Mouse (Mus musculus) brain, embryonic 18.5 days (tissue): ENCODE data around the gene Psg16.
"Not testable (repeated sequence)": the region's sequence is repeated elsewhere in the genome, so short reads cannot be mapped to it uniquely, and the experiment has no call there.

ENCODE experiments used
- DNase-seq: peaks from one replicate; pipeline ENCODE4 v3.0.0-alpha.2; 2012; ENCODE audit warnings: low read depth, low spot score

The Psg16 gene

DNA sequence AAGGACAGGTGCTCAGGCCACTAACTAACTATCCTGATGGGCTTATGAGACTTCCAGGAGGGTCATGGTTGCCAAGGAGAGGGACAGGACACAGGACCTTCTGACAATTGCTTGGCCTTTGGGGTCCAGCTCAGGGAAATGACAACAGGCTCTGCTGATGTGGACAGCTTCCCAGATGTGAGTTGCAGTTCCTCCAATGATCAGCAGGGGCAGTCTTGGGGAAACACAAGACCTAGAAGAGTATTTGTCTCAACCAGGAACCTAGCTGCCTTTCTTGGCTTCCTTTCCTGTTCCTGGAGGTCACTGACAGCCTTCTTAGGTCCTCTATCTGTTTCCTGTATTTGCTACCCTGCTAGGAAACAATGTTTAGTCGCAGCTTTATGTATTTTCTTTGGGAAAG, 17.4 kb downstream of the Psg16 start:
- no peak for DNase-seq

DNA sequence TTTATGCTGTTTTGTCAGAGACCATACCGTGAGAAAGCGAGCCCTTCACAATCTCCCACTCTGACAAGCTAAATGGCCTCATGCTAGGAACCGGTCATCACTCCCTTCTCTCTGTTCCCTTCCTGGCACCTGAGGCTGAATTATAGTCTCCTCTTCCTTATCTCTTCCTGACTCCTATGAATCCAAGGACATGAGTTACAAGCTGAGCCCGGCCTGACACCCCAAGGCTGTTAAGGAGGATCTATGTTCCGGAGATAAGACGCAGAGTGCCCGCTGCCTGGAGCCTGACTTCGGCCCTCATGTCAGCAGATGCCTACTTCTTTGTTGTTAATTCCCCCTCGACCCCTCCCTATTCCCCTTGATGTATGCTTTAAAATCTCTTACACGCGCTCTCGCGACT, 27.8 kb downstream of the Psg16 start:
- not testable (repeated sequence) for DNase-seq

DNA sequence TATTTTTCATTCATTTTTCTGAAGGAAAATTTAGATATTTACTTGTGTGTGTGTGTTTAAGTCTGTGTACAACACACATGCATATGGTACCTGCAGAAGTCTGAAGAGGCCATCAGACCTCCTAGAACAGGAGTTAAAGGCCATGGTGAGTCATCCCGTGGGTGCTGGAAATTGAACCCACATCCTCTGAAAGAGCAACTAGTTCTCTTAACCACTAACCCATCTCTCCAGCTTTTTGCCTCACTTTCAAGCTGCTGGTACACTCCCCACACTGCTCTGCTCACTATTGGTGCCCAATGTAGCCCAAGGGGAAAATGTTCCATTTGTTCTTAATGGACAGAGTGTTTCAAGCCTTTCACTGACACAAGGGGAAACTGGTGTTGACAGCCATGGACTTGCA, 61.5 kb downstream of the Psg16 start:
- no peak for DNase-seq

DNA sequence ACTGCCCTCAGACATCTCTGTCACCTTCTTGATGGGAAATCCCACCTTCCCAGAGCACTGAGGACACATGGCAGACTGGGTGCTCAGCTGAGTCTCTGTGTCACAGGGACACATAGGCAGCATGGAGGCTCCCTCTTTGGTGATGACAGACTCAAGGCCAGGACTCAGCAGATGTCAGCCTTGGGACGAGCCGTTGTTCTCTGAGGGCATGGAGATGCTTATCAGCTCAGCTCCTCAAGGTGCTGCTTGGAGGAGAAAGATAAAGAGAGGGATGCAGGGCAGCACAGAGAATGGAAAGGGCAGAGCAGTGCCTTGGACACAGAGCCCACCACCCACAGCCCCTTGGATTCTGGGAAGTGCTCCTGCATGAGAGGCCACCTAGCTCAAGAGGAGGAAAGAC, 76.1 kb downstream of the Psg16 start, which contains the start of gene Ceacam3:
Gene Ceacam3 (plus strand): TSS at position 352 of the 400 bp plus-strand sequence.
- DNase-seq = no peak

DNA sequence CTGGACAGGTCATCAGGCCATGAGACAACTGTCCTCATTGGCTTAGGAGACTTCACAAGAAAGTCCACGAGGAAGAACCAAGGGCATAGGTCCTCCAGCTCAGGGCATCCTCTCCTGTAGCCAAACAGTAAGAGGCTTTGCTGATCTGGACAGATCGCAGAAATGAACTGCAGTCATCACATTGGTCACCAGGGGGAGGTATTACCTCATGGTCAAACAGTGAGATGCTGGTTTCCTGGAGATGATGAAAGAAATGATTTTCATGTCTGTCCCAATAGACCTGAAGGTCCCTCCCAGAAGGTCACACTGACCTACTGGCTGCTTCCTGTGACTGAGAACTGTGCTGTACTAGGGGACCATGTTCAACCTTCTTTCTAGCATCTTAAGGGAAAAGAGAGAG, 81.8 kb downstream of the Psg16 start:
- DNase-seq = no peak

DNA sequence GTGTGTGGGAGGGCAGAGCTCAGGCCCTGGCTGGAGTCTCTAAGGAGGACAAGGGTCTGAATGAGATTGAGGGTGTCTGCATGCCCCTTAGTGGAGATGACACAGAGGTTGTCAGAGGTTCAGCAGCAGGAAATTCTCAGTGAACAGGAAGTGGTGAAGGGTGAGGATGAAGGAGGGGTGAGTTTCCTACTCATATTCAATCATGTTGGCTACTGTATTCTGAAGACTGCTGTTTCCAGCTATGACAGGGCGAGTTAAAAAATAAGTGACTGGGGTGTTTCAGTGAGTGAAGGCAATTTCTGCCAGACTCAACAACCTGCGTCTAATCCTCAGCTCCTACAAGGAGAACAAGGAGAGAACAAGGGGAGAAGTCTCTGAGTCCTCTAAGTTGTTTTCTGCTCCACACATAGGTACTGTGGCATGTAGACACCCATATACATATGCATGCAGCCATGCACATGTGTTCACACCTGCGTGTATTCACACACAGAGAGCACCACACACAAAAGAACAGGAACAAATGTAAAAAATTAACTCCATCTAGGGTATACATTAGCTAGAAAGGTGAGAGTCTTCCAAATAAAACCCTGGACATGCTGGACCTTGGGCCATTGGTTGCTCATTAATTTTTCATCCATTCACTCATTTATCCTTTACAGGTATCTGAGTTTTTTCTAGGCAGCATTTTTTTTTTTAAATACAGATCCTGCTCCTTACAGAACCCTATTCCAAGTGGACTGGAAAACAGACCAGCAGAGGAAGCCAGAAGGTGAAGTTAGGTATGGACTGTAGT, 83.2 kb downstream of the Psg16 start:
- DNase-seq = no peak

DNA sequence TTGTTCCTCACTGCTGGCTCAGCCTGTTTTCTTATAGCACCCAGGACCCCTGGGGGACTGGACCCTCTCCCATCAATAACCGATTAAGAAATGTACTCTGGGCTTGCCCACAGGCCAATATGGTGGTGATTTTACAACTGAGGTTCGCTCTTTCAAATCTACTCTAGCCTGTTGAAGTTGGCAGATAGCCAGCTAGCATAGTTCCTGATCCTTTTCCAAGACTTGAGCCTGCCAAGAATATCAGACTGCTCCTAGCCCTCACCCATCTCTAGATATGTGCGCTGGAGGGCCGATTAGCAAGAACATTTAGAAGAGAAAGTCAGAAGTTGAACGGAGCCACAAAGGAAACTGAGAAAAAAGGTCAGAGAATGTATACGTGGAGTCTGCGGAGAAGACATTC, 85.2 kb downstream of the Psg16 start:
- DNase-seq = no peak

DNA sequence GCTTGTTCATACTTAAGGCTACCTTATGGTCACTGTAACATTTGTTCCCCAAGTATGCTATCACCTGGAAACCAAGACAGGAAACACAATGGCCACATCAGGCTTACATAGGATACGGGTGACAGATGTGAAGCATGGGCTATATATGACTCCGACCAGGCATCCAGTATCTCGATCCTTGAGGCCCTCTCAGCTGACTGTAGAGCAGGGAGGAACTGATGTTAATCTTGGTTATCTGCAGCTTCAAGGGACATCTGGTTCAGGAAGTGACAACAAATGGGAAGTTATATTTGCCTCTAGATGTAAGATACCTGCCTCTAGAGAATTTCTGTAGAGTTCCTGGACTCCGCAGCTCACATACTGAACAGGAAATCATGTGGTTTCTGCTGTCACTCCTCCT, 98.0 kb downstream of the Psg16 start:
- no peak for DNase-seq
